Mouse (Mus musculus) neural tube, embryonic 11.5 days (tissue): Measurements from ENCODE around the gene Macrod2. TPM values are rescaled to one million over a fixed set of nuclear protein-coding genes. Genes with fewer than 3 reads are reported as not detected.

Experiments
- ATAC-seq: fragments of 200-750 bp; cut with Nextera tagmentation; 2 replicates; pipeline ENCODE4 v1.8.0; 2017; ENCODE audit warnings: moderate number of reproducible peaks, mild to moderate bottlenecking, moderate TSS enrichment, moderate library complexity; ENCODE audit not compliant: insufficient read depth, low FRiP score, low TSS enrichment
- DNase-seq: peaks from one replicate; pipeline ENCODE4 v3.0.0-alpha.2; 2015; ENCODE audit warnings: low spot score
- H3K27ac ChIP-seq: fragments of 300-500 bp; sonication (generic); 2 replicates; pipeline ENCODE4 v1.5.1; 2014; ENCODE audit warnings: low read depth, mild to moderate bottlenecking, low read length
- H3K27me3 ChIP-seq: fragments of 300-500 bp; sonication (generic); 2 replicates; pipeline ENCODE4 v1.6.1; 2014; ENCODE audit warnings: mild to moderate bottlenecking, low read length, mixed read lengths; ENCODE audit not compliant: control insufficient read depth, insufficient read depth
- H3K36me3 ChIP-seq: fragments of 300-500 bp; sonication (generic); 2 replicates; pipeline ENCODE4 v1.6.1; 2014; ENCODE audit warnings: mild to moderate bottlenecking, low read length, moderate library complexity, mixed read lengths; ENCODE audit not compliant: control insufficient read depth, insufficient read depth
- H3K4me1 ChIP-seq: fragments of 300-500 bp; sonication (generic); 2 replicates; pipeline ENCODE4 v1.6.1; 2014; ENCODE audit warnings: low read length, mixed read lengths; ENCODE audit not compliant: control insufficient read depth, insufficient read depth
- H3K4me2 ChIP-seq: fragments of 300-500 bp; sonication (generic); 2 replicates; pipeline ENCODE4 v1.6.1; 2014; ENCODE audit warnings: low read depth, mild to moderate bottlenecking, moderate library complexity
- H3K4me3 ChIP-seq: fragments of 300-500 bp; sonication (generic); 2 replicates; pipeline ENCODE4 v1.5.1; 2014; ENCODE audit warnings: low read depth, low read length
- H3K9ac ChIP-seq: fragments of 300-500 bp; sonication (generic); 2 replicates; pipeline ENCODE4 v1.6.1; 2014; ENCODE audit warnings: mild to moderate bottlenecking, low read length
- H3K9me3 ChIP-seq: fragments of 300-500 bp; sonication (generic); 2 replicates; pipeline ENCODE4 v1.6.1; 2016; ENCODE audit warnings: low read length; ENCODE audit not compliant: control insufficient read depth
- WGBS: fragments of 180-500 bp; shearing (Covaris S2); extraction: QIAGEN DNeasy Blood & Tissue Kit; methylation state at CpG from one replicate; pipeline ENCODE4 v1.1.7; 2014; 5-methylcytosine and 5-hydroxymethylcytosine counted together
- polyA plus RNA-seq: library from polyadenylated mRNA; unstranded; fragments of >200 nt; fragmentation: Nextera tagmentation; extraction: Ambion mirVana; gene quantifications from 2 replicates; pipeline ENCODE4 v1.2.1, GENCODE M21; 2014

The Macrod2 gene
- polyA plus RNA-seq, 1 experiment from 2014 or later: 46.0 TPM

- H3K9ac ChIP-seq: no peak overlapping the region
- H3K4me1 ChIP-seq: peaks cover 19% of the 10 kb centered on the region
- H3K27me3 ChIP-seq: no peaks in the 10 kb centered on the region
- H3K27ac ChIP-seq: no peak overlapping the region
- H3K36me3 ChIP-seq: no peaks in the 10 kb centered on the region
- WGBS: 9% methylated on average over 2 of the region's 2 CpGs
- peak overlapping the region; percentile 17 for H3K4me3 ChIP-seq
- DNase-seq (no peak), ATAC-seq (no peak)
- peak overlapping the region; percentile 34 for H3K4me2 ChIP-seq
- H3K9me3 ChIP-seq: no peaks in the 10 kb centered on the region
These were observed 274.0 kb downstream of the Macrod2 start for GRCm38 (mm10) chr2:140669081-140669480.

DNA sequence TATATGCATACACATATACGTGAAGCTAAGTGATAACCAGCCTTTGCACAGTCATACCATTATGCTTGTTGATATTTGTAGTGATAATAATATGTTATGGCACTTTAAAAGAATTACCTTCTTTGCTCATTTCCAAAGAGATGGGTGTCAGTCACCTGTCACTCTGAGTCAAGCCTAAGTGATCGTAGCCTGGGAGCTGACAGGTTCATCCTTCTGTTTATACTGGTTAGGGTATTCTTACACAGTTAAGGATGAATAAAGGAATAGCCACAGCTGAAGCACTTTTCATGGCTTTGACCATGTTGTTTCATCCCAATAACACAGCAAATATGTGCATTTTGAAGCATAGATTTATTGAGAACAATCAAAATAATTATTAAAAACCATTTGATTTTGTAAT lies 274.7 kb downstream of the Macrod2 start:
- Histone ChIP-seq H3K36me3 (no peaks in the 10 kb centered on the region), H3K27me3 (no peaks in the 10 kb centered on the region), H3K9me3 (no peaks in the 10 kb centered on the region), H3K27ac (no peak overlapping the region), H3K9ac (no peak overlapping the region), H3K4me3 (peak overlapping the region; percentile 57), H3K4me2 (peak overlapping the region; percentile 62), H3K4me1 (peaks cover 19% of the 10 kb centered on the region)
- DNase-seq: no peak
- WGBS: 31% methylated on average over 2 of the region's 2 CpGs
- no peak for ATAC-seq

DNA sequence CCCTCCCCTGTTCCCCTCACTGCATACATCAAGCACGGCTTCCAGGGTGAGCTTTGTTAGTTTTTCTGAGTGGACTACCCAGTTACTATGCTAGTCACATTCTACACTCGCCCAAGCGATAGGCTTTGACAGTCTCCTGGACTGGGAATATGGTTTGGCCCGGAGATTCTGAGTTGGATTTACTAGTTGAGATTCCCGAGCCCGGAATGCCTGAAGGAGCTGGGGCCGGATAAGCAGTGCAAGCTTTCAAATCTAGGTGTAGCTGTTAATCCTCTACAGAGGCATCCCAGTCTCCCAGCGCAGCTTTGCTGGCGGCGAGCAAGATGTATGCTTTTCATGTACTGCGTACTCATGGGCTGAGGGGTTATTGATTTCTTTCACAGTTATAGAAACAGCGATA lies 275.3 kb downstream of the Macrod2 start:
- Histone ChIP-seq H3K36me3 (no peaks in the 10 kb centered on the region), H3K27me3 (no peaks in the 10 kb centered on the region), H3K9ac (peak overlapping the region; percentile 75), H3K4me3 (peak overlapping the region; percentile 57), H3K27ac (peak overlapping the region; percentile 72), H3K4me2 (peak overlapping the region; percentile 62), H3K4me1 (peaks cover 16% of the 10 kb centered on the region), H3K9me3 (no peaks in the 10 kb centered on the region)
- WGBS: 0% methylated on average over 12 of the region's 12 CpGs
- DNase-seq (peak; percentile 70), ATAC-seq (peak; percentile 20)

- DNase-seq (peak; percentile 90), ATAC-seq (peak; percentile 97)
- Histone ChIP-seq H3K27ac (peak within 1 kb of the TSS; percentile 72), H3K27me3 (no peaks in the 10 kb centered on the region), H3K4me2 (peak within 1 kb of the TSS; percentile 62), H3K4me3 (peak within 1 kb of the TSS; percentile 57), H3K9ac (peak within 1 kb of the TSS; percentile 75), H3K9me3 (no peaks in the 10 kb centered on the region), H3K36me3 (no peaks in the 10 kb centered on the region), H3K4me1 (peaks cover 11% of the 10 kb centered on the region)
- 2% methylated on average over 26 of the region's 26 CpGs for WGBS
These were observed 276.0 kb downstream of the Macrod2 start, which contains the start of gene Flrt3 for GRCm38 (mm10) chr2:140670963-140671702. Gene Flrt3 (minus strand): TSS chr2:140671469.

DNA sequence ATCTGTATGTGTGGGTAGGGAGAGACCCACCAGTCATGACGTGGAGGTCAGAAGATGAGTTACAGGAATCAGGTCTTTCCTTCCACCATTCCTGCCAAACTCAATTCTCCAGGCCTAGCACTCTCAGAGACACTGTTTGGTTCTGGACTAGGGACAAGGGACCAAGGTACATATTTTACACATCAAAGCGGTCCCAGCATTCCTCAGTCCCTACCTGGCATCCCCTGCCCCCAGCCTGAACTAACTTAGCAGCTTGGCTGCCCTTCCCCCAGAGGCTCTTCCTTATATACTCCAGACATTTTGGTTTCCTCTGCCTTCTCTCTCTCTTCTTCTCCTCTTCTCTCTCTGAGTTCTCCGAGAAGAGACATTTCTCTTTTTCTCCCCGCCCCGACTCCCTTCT lies 278.4 kb downstream of the Macrod2 start:
- Histone ChIP-seq H3K9ac (no peak overlapping the region), H3K4me1 (0 out of 2 replicates have a peak, but pooled peaks cover 2% of the 10 kb centered on the region), H3K27me3 (no peaks in the 10 kb centered on the region), H3K27ac (no peak overlapping the region), H3K36me3 (no peaks in the 10 kb centered on the region), H3K4me3 (no peak overlapping the region), H3K9me3 (no peaks in the 10 kb centered on the region), H3K4me2 (no peak overlapping the region)
- ATAC-seq (no peak), DNase-seq (no peak)
- WGBS: 88% methylated on average over 5 of the region's 5 CpGs

- Histone ChIP-seq H3K4me2 (no peak overlapping the region), H3K27me3 (no peaks in the 10 kb centered on the region), H3K36me3 (no peaks in the 10 kb centered on the region), H3K9me3 (no peaks in the 10 kb centered on the region), H3K4me3 (no peak overlapping the region), H3K27ac (no peak overlapping the region), H3K9ac (no peak overlapping the region), H3K4me1 (no peaks in the 10 kb centered on the region)
- ATAC-seq: no peak
- WGBS: 29% methylated on average over 3 of the region's 3 CpGs
- no peak for DNase-seq
These were observed 281.6 kb downstream of the Macrod2 start for GRCm38 (mm10) chr2:140676728-140677127.

DNA sequence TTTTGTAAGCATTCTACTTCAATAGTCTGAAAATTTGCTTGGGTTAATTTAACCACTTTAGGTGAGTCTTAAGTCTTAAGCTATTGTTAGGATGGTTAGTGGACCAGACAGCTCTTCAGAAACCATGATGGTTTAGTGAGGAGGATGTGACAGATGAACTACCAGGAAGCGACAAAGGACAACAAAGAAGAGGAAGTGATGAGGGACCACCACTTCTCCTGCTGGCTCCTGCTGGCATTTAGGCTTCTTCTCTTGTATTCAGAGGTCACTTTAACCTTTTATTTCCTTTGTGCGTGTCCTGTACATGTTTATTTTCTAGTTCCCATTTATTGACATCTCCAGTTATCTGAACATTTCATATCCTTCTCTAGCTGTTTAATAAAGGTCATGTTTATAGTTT lies 295.8 kb downstream of the Macrod2 start:
- DNase-seq: no peak
- Histone ChIP-seq H3K4me2 (no peak overlapping the region), H3K9ac (no peak overlapping the region), H3K36me3 (no peaks in the 10 kb centered on the region), H3K9me3 (no peaks in the 10 kb centered on the region), H3K4me3 (no peak overlapping the region), H3K27ac (no peak overlapping the region), H3K27me3 (no peaks in the 10 kb centered on the region), H3K4me1 (no peaks in the 10 kb centered on the region)
- WGBS: 86% methylated on average over 2 of the region's 2 CpGs
- ATAC-seq: no peak

DNA sequence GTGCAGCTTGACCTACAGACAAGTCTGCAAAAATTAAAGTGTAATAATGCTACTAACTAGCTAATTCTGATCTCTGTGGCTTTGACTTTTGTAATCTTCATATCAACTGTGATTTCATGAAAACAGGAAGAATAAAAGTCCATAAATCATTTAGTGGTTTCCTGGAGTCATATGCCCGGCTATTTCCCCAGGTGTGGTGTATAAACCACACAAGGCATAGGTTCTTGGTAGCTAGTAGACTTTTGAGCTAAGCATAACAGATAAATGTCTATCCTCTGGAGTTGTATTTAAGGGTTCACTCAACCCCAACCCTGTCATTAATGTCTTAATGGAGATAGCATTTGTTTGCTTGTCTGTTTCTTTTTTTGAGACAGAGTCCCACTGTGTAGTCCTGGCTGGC lies 296.3 kb downstream of the Macrod2 start:
- 78% methylated on average over 1 of the region's 1 CpGs for WGBS
- no peak for ATAC-seq

GRCm38 (mm10) chr2:140692461-140692860 lies 297.4 kb downstream of the Macrod2 start:
- no peak overlapping the region for H3K27ac ChIP-seq
- no peak overlapping the region for H3K9ac ChIP-seq
- no peaks in the 10 kb centered on the region for H3K27me3 ChIP-seq
- H3K4me3 ChIP-seq: no peak overlapping the region
- no peaks in the 10 kb centered on the region for H3K36me3 ChIP-seq
- WGBS: 38% methylated on average over 4 of the region's 4 CpGs
- ATAC-seq (no peak), DNase-seq (no peak)
- no peaks in the 10 kb centered on the region for H3K4me1 ChIP-seq
- H3K9me3 ChIP-seq: no peaks in the 10 kb centered on the region
- H3K4me2 ChIP-seq: no peak overlapping the region

More for the DNA sequence above, 296.3 kb downstream of the Macrod2 start:
- Histone ChIP-seq H3K4me2 (no peak overlapping the region), H3K9me3 (no peaks in the 10 kb centered on the region), H3K27ac (no peak overlapping the region), H3K4me1 (no peaks in the 10 kb centered on the region), H3K36me3 (no peaks in the 10 kb centered on the region), H3K27me3 (no peaks in the 10 kb centered on the region), H3K9ac (no peak overlapping the region), H3K4me3 (no peak overlapping the region)
- DNase-seq: no peak
